Mouse (Mus musculus) megakaryocyte, adult 5-6 weeks (primary cell): ENCODE measurements around the gene Sim1. TPM values are rescaled to one million over a fixed set of nuclear protein-coding genes. Genes with fewer than 3 reads are reported as not detected.

Experiments
- ATAC-seq: 2 replicates; pipeline ENCODE4 v1.8.0; 2016; ENCODE audit warnings: mild to moderate bottlenecking, inconsistent platforms; ENCODE audit not compliant: poor library complexity, severe bottlenecking
- total RNA-seq, 2 experiments: library from RNA; stranded (forward) in 1 of 2; stranded (reverse) in 1 of 2; fragments of 153-499, 151-499 nt in 1 of 2; fragments of 221-1000, 200-1000 nt in 1 of 2; gene quantifications; 2 replicates each; pipeline versions ENCODE4 v1.2.3 to v1.2.4; 2015 to 2017

The Sim1 gene
- total RNA-seq (2015): not detected in 2 replicates
- not detected in 2 replicates for total RNA-seq (2017)

DNA sequence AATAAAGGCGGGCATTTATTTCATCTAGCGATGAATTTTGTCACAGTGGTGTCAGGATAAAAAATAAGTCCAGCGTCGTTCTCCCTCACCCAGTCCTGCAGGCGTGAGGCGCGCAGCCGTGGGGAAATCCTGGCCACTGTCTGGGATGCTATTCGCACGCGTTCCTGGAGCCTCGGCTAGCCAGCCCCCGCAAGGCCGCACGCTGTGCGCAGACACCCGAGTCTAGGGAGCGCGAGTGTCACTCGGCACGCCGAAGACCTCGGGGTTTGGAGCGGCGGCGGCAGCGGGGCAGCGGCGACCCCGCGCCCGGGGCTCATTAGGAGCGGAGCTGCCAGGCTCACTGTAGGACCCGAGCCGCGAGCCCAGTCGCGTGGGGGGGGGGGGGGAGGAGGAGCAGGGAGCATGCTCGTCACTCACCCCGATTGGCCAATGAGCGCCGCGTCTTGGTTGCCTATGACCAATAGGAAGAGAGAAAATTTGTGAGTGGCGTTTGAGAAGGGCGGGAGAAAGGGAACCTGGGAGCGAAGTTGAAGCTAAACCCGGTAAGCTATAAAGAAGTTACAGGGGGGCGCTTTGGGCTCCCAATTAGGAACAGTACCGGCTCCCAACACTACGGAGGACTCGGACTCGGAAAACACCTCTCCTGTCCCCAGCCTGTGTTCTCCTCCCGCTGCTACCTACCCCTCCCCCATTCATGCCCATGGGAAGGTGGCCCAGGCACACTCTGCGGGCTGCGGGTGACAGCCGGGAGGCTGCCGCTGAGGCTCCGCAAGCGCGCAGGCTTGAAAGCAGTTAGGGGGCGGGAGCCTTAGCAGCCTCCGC, at the start of gene Sim1:
Gene Sim1 (plus strand): TSS at position 585 of the 822 bp plus-strand sequence.
- ATAC-seq: peak; percentile 45

DNA sequence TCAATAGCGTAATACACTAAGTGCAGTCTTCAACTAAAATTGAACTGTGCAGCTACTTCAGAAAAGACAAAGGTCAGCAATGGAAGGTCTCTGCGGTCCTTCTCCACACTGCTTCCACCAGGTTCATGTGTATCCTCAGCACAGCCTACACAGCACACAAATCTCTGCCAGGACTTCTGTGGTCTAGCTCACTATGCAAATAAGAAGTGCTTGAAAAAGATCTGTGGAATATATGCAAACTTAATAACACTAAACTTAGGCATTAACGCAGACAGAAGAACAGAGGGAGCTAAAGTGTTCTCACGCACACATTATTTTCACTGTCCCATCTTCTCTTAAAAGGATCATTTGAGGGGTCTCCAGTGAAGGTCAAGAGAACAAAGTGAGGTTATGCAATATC, 26.4 kb upstream of the Sim1 start:
- no peak for ATAC-seq

DNA sequence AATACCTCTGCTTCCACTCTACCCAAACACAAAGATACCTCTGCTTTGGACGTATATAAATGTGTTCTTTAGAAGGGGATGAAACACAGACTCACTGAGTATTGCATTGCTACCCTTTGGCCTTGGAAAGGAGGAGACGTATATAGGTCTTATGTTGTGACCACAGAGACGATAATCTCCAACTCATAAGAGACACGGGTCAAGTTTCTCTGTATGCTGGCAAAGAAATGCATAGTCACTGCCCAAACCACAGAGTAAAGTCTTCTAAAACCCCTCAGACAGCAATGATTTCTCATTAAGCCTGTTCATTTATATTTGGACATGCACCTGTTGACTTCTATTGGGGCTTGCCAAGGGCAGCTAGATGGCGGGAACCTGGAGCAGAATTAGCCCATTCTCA, 17.6 kb upstream of the Sim1 start:
- no peak for ATAC-seq

- no peak for ATAC-seq
These were observed 13.0 kb upstream of the Sim1 start for GRCm38 (mm10) chr10:50881476-50882069.

DNA sequence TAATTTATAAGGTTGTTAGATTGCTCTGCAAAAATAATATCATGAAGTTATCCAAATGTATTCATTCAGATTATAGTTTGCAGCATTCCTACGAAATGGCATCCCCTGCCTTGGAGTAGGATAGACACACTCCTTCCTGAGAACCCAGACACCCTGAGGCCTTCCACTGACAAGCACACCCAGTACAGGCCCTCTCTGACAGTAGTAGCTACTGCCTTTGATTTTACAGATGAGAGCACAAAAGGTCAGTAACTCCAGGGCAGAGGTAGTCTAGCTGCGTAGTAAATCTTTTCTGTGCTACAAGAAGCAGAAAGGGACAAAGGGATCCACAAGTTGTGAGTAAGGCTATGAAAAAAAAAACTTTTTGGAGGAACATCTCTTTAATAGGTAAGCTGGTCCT, 12.2 kb upstream of the Sim1 start:
- ATAC-seq: no peak

- no peak for ATAC-seq
These were observed 8.2 kb upstream of the Sim1 start for GRCm38 (mm10) chr10:50886305-50886704.

GRCm38 (mm10) chr10:50890621-50891020, 3.9 kb upstream of the Sim1 start:
- ATAC-seq: no peak

GRCm38 (mm10) chr10:50891876-50892711, 2.5 kb upstream of the Sim1 start:
- ATAC-seq: no peak

DNA sequence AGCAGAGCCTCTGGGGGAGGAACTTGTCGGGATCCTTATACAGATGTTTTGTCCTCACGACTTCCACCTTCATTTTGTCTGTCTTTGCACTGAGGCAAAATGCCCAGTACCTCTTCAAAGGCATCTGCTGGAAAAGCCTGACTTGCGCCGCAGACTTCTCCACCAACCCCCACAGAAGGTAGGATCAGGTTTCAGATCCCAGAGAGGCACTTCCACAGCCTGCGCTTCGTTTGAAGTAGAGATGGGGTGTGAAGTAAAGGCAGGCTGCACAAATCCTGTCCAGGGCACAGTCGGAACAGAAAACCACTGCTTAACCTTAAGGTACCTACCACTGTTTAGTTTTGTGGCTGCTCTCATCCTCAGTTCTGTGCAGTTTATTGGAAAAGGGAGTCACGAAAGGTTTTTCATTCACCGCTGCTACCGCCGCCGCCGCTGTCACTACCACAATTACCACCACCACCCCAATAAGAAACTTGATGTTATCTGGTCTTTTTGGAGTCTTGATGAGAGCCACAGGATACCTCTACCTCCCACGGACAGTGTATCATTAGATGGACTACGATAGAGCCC, 1.7 kb upstream of the Sim1 start:
- no peak for ATAC-seq

- no peak for ATAC-seq
These were observed 1.0 kb upstream of the Sim1 start for GRCm38 (mm10) chr10:50893546-50893945.

GRCm38 (mm10) chr10:50895091-50895790, 687 bp downstream of the Sim1 start:
- ATAC-seq: 0 out of 2 replicates have a peak, but pooled peaks have one; percentile 5

DNA sequence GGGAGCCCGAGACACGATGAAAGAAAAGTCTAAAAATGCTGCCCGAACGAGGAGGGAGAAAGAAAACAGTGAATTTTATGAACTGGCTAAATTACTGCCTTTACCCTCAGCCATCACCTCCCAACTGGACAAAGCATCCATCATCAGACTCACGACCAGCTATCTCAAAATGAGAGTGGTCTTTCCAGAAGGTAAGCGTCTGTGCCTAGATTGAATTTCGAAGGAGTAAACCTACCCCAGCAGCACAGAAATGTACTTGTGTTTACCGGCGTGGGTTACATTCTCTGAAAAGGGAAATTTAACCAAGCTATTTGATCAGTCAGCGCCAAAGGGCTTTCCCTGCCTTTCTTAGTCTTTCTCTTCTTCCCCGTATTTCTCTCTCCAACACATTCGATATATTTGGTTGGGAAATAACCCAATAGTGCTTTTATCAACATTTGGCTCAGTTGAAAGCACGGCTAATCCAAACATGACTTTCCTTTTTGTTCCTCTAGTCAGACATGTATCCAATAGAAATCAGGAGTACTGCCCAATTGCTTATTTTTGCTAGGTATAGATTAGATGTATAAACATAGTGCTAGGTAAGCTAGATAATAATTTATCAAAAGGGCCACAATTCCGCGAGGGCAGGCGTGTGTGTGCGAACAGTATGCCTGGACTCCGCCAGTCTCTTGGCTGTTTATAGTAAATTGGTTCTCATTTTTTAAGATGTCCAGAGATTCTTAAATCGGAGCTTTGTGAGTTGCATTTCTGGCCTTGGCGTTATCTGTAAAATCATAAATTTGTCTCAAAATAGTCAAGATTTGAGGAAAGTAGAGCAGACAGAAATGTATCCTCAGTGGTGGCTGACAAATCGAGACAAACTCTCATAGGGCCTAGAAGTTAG, 1.6 kb downstream of the Sim1 start:
- no peak for ATAC-seq

- ATAC-seq: no peak
These were observed 2.3 kb downstream of the Sim1 start for GRCm38 (mm10) chr10:50896767-50897390.

- ATAC-seq: 0 out of 2 replicates have a peak, but pooled peaks have one; percentile 30
These were observed 3.2 kb downstream of the Sim1 start for GRCm38 (mm10) chr10:50897530-50898471.

DNA sequence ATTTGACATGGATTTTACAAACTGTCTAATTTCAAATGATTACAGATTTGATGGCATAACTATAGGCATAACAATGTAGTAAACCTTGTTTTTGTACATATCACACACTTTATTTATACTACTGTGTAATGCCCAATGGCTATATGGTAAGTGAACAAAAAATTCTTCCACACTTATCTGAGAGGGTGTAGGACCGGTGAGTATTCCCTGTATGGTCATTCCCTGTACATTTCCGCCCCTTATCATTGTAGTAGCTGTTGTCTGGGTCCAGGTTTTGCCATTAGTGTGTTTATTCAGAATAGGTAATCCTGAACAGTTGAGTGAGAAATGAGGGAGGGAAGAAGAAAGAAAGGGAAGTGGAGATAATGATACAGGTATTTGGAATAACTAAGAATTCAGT, 4.1 kb downstream of the Sim1 start:
- no peak for ATAC-seq

DNA sequence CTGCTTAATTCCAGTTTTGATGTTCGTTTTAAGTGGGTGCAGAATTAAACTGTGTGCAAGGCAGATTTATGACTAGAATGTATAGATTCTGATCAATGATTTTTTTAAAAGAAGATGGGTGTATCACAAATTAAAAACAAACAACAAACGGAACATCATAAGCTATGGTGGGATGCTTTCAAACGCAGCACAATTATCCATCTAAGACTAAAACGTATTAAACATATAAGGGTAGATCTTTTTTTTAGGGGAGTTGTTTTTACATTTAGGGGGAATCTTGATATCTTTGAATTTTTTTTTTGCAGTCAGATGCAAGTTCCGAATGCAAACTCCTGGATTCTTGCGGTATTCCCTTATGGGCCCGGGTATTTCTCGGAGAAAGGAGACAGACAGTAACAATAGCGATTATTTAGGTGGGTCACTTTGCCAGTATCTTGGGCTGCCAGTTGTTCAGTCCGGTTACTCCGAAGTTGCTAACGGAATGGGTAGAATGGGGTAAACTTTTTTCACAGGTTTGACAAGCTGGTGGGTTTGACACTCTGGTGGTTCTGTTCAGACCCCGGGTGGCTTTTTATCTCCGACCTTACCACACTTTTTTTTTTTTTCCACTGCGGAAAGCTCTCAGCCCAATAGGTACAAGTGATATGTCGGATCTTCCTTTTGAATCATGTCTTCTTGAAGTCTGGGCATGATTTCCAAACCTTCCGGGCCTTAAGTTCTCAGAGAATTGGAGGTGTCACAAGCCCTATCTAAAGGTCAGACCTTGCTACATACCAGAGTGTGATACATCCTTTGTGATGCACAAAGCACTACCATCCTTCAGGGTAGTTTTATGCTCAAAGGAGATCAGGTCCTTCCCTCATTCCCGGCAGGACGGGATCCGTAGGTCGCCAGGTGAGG, 5.5 kb downstream of the Sim1 start:
- no peak for ATAC-seq
